Mouse (Mus musculus): ENCODE measurements around the gene Mylk2. TPM values are rescaled to one million over a fixed set of nuclear protein-coding genes. Genes with fewer than 3 reads are reported as not detected.

Gene Mylk2
- polyA plus RNA-seq, 1 experiment from 2014 or later, result 0.05 TPM

GRCm38 (mm10) chr2:152951065-152951849, 40.1 kb downstream of the Mylk2 start, which contains the start of gene Dusp15:
Dusp15 (minus strand) TSS chr2:152951698.
- no peak within 1 kb of the TSS for H3K27ac ChIP-seq
- peak within 1 kb of the TSS; percentile 65 for H3K4me3 ChIP-seq
- no peaks in the 10 kb centered on the region for H3K36me3 ChIP-seq
- no peaks in the 10 kb centered on the region for H3K9me3 ChIP-seq
- H3K4me1 ChIP-seq, result peaks cover 23% of the 10 kb centered on the region
- ATAC-seq (ENCODE audit: low FRiP score, low read depth), result peak; percentile 60
- H3K27me3 ChIP-seq, result peaks cover 70% of the 10 kb centered on the region
- H3K9ac ChIP-seq, result peak within 1 kb of the TSS; percentile 77
- H3K4me2 ChIP-seq (replicated peaks), result peak within 1 kb of the TSS; percentile 97
- under 1% methylated on average over 39 of the region's 54 CpGs for whole genome bisulfite sequencing

GRCm38 (mm10) chr2:152951850-152952720, 40.9 kb downstream of the Mylk2 start:
- H3K4me1 ChIP-seq, result peaks cover 22% of the 10 kb centered on the region
- H3K27ac ChIP-seq, result no peak overlapping the region
- H3K9ac ChIP-seq, result peak overlapping the region; percentile 77
- no peaks in the 10 kb centered on the region for H3K36me3 ChIP-seq
- peak overlapping the region; percentile 65 for H3K4me3 ChIP-seq
- 20% methylated on average over 13 of the region's 13 CpGs for WGBS
- no peaks in the 10 kb centered on the region for H3K9me3 ChIP-seq
- ATAC-seq (ENCODE audit: low FRiP score, low read depth), result no peak
- H3K4me2 ChIP-seq (replicated peaks), result peak overlapping the region; percentile 97
- H3K27me3 ChIP-seq, result peaks cover 69% of the 10 kb centered on the region

GRCm38 (mm10) chr2:152958116-152958515, 47.0 kb downstream of the Mylk2 start:
- no peaks in the 10 kb centered on the region for H3K36me3 ChIP-seq

GRCm38 (mm10) chr2:152962091-152962793, 51.1 kb downstream of the Mylk2 start, which contains the start of gene Ttll9:
Ttll9 (plus strand) TSS chr2:152962485.
- H3K27ac ChIP-seq, result no peak within 1 kb of the TSS
- H3K36me3 ChIP-seq, result no peaks in the 10 kb centered on the region
- peak; percentile 95 for ATAC-seq (ENCODE audit: low FRiP score, low read depth)
- no peaks in the 10 kb centered on the region for H3K9me3 ChIP-seq
- peak within 1 kb of the TSS; percentile 80 for H3K4me2 ChIP-seq (replicated peaks)
- H3K4me1 ChIP-seq, result no peaks in the 10 kb centered on the region
- 3% methylated on average over 34 of the region's 34 CpGs for WGBS
- peak within 1 kb of the TSS; percentile 52 for H3K4me3 ChIP-seq
- peak within 1 kb of the TSS; percentile 65 for H3K9ac ChIP-seq
- H3K27me3 ChIP-seq, result peaks cover 10% of the 10 kb centered on the region

More at GRCm38 (mm10) chr2:152958116-152958515, 47.0 kb downstream of the Mylk2 start:
- Histone ChIP-seq H3K4me2 (replicated peaks) (no peak overlapping the region), H3K4me1 (no peaks in the 10 kb centered on the region), H3K27ac (no peak overlapping the region), H3K27me3 (peaks cover 33% of the 10 kb centered on the region), H3K9ac (no peak overlapping the region), H3K4me3 (no peak overlapping the region), H3K9me3 (no peaks in the 10 kb centered on the region)
- 70% methylated on average over 3 of the region's 3 CpGs for WGBS
- ATAC-seq (ENCODE audit: low FRiP score, low read depth), result no peak

- WGBS, result 74% methylated on average over 4 of the region's 4 CpGs
These were observed 54.4 kb downstream of the Mylk2 start for GRCm38 (mm10) chr2:152965555-152965954.

More at GRCm38 (mm10) chr2:152965555-152965954, 54.4 kb downstream of the Mylk2 start:
- Histone ChIP-seq H3K36me3 (no peaks in the 10 kb centered on the region), H3K4me3 (no peak overlapping the region), H3K9me3 (no peaks in the 10 kb centered on the region), H3K4me2 (replicated peaks) (no peak overlapping the region), H3K27me3 (peaks cover 3% of the 10 kb centered on the region), H3K4me1 (no peaks in the 10 kb centered on the region), H3K27ac (no peak overlapping the region), H3K9ac (no peak overlapping the region)
- no peak for ATAC-seq (ENCODE audit: low FRiP score, low read depth)

Small RNA genes within 50 kb of the gene (microRNA-seq; reads per million reads assigned to microRNA genes)
- gene Mir5622, result 1.2 reads per million

Other genes starting within 250 kb of the Mylk2 start
- gene H13, start 241.9 kb upstream of the Mylk2 start, polyA plus RNA-seq (2015; fragmentation: Nextera tagmentation; extraction: Ambion mirVana), result 156 and 159 TPM in 2 replicates
- gene Mcts2, start 224.3 kb upstream of the Mylk2 start, polyA plus RNA-seq (2015; fragmentation: Nextera tagmentation; extraction: Ambion mirVana), result 29.2 and 30.0 TPM in 2 replicates
- 232 and 236 TPM in 2 replicates for gene Id1, start 175.1 kb upstream of the Mylk2 start, polyA plus RNA-seq (2015; fragmentation: Nextera tagmentation; extraction: Ambion mirVana)
- 32.0 and 34.4 TPM in 2 replicates for gene Cox4i2, start 157.2 kb upstream of the Mylk2 start, polyA plus RNA-seq (2015; fragmentation: Nextera tagmentation; extraction: Ambion mirVana)
- gene Bcl2l1, start 79.6 kb upstream of the Mylk2 start, polyA plus RNA-seq (2015; fragmentation: Nextera tagmentation; extraction: Ambion mirVana), result 93.3 and 93.5 TPM in 2 replicates
- gene Tpx2, start 63.4 kb upstream of the Mylk2 start, polyA plus RNA-seq (2015; fragmentation: Nextera tagmentation; extraction: Ambion mirVana), result 83.1 and 86.8 TPM in 2 replicates
- 0.65 and 0.66 TPM in 2 replicates for gene Foxs1, start 21.9 kb downstream of the Mylk2 start, polyA plus RNA-seq (2015; fragmentation: Nextera tagmentation; extraction: Ambion mirVana)
- 0.56 and 0.75 TPM in 2 replicates for gene Dusp15, start 40.3 kb downstream of the Mylk2 start, polyA plus RNA-seq (2015; fragmentation: Nextera tagmentation; extraction: Ambion mirVana)
- 0.32 and 0.39 TPM in 2 replicates for gene Ttll9, start 51.1 kb downstream of the Mylk2 start, polyA plus RNA-seq (2015; fragmentation: Nextera tagmentation; extraction: Ambion mirVana)
- 126 and 131 TPM in 2 replicates for gene Pdrg1, start 104.1 kb downstream of the Mylk2 start, polyA plus RNA-seq (2015; fragmentation: Nextera tagmentation; extraction: Ambion mirVana)
- not detected in 2 replicates for gene Xkr7, start 120.5 kb downstream of the Mylk2 start, polyA plus RNA-seq (2015; fragmentation: Nextera tagmentation; extraction: Ambion mirVana)
- gene Ccm2l, start 154.6 kb downstream of the Mylk2 start, polyA plus RNA-seq (2015; fragmentation: Nextera tagmentation; extraction: Ambion mirVana), result 1.7 and 1.9 TPM in 2 replicates
- 6.7 and 7.9 TPM in 2 replicates for gene Hck, start 197.1 kb downstream of the Mylk2 start, polyA plus RNA-seq (2015; fragmentation: Nextera tagmentation; extraction: Ambion mirVana)
- gene Tm9sf4, start 250.0 kb downstream of the Mylk2 start, polyA plus RNA-seq (2015; fragmentation: Nextera tagmentation; extraction: Ambion mirVana), result 93.9 and 101 TPM in 2 replicates

Measured in limb, embryonic 13.5 days (tissue).